Mouse (Mus musculus): ENCODE measurements at regions not wholly inside any gene's neighbourhood (a gene's known extent, or its start where the extent isn't known, plus 50 kb on each side); places are given as distances from the start of the nearest gene placed in this dataset.

- no peaks in the 10 kb centered on the region for H3K36me3 ChIP-seq (ENCODE audit: control insufficient read depth, insufficient read depth)
- H3K27me3 ChIP-seq (ENCODE audit: control insufficient read depth, insufficient read depth, insufficient read length): no peaks in the 10 kb centered on the region
- H3ac ChIP-seq (ENCODE audit: control insufficient read depth, insufficient read length, low read depth): no peak overlapping the region
- no peaks in the 10 kb centered on the region for H3K79me2 ChIP-seq (ENCODE audit: control insufficient read depth, insufficient read depth)
- no peaks in the 10 kb centered on the region for H3K79me3 ChIP-seq (ENCODE audit: low read depth)
- TF ChIP-seq USF1 (IDR thresholded peaks at IDR 0.05; ENCODE audit: low read depth) (no peak), MYOG (IDR thresholded peaks at IDR 0.05; ENCODE audit: control insufficient read depth, extremely low read depth, insufficient read length) (no peak), CEBPB (IDR thresholded peaks at IDR 0.05; ENCODE audit: low read depth) (no peak), FOSL1 (IDR thresholded peaks at IDR 0.05; ENCODE audit: insufficient read depth, low read length, poor library complexity, severe bottlenecking) (no peak), MAX (IDR thresholded peaks at IDR 0.05) (no peak), CTCF (IDR thresholded peaks at IDR 0.05; ENCODE audit: control insufficient read depth, insufficient read depth, insufficient read length) (no peak), MYOD1 (IDR thresholded peaks at IDR 0.05; ENCODE audit: control insufficient read depth, insufficient read length, low read depth) (no peak)
- no peak overlapping the region for H3K4me3 ChIP-seq (ENCODE audit: insufficient read depth, poor library complexity, severe bottlenecking)
Observed at GRCm38 (mm10) chr16:21351289-21351688, 71.6 kb upstream of the Vps8 start.

GRCm38 (mm10) chr16:21353111-21353510, 69.8 kb upstream of the Vps8 start:
- H3K79me3 ChIP-seq (ENCODE audit: low read depth): no peaks in the 10 kb centered on the region
- TF ChIP-seq FOSL1 (IDR thresholded peaks at IDR 0.05; ENCODE audit: insufficient read depth, low read length, poor library complexity, severe bottlenecking) (peak; percentile 80), MYOD1 (IDR thresholded peaks at IDR 0.05; ENCODE audit: control insufficient read depth, insufficient read length, low read depth) (peak; percentile 16), CTCF (IDR thresholded peaks at IDR 0.05; ENCODE audit: control insufficient read depth, insufficient read depth, insufficient read length) (no peak), USF1 (IDR thresholded peaks at IDR 0.05; ENCODE audit: low read depth) (no peak), MAX (IDR thresholded peaks at IDR 0.05) (peak; percentile 62)
- H3K27me3 ChIP-seq (ENCODE audit: control insufficient read depth, insufficient read depth, insufficient read length): no peaks in the 10 kb centered on the region
- no peaks in the 10 kb centered on the region for H3K79me2 ChIP-seq (ENCODE audit: control insufficient read depth, insufficient read depth)
- no peaks in the 10 kb centered on the region for H3K36me3 ChIP-seq (ENCODE audit: control insufficient read depth, insufficient read depth)
- no peak overlapping the region for H3K4me3 ChIP-seq (ENCODE audit: insufficient read depth, poor library complexity, severe bottlenecking)
- no peak overlapping the region for H3ac ChIP-seq (ENCODE audit: control insufficient read depth, insufficient read length, low read depth)

GRCm38 (mm10) chr16:21353545-21353944, 69.4 kb upstream of the Vps8 start:
- Histone ChIP-seq H3K4me3 (ENCODE audit: insufficient read depth, poor library complexity, severe bottlenecking) (no peak overlapping the region), H3K27me3 (ENCODE audit: control insufficient read depth, insufficient read depth, insufficient read length) (no peaks in the 10 kb centered on the region), H3K79me2 (ENCODE audit: control insufficient read depth, insufficient read depth) (no peaks in the 10 kb centered on the region), H3K36me3 (ENCODE audit: control insufficient read depth, insufficient read depth) (no peaks in the 10 kb centered on the region), H3ac (ENCODE audit: control insufficient read depth, insufficient read length, low read depth) (no peak overlapping the region), H3K79me3 (ENCODE audit: low read depth) (no peaks in the 10 kb centered on the region)
- TF ChIP-seq USF1 (IDR thresholded peaks at IDR 0.05; ENCODE audit: low read depth) (no peak), MAX (IDR thresholded peaks at IDR 0.05) (no peak), FOSL1 (IDR thresholded peaks at IDR 0.05; ENCODE audit: insufficient read depth, low read length, poor library complexity, severe bottlenecking) (no peak)

GRCm38 (mm10) chr16:21355638-21356037, 67.3 kb upstream of the Vps8 start:
- TF ChIP-seq USF1 (IDR thresholded peaks at IDR 0.05; ENCODE audit: low read depth) (no peak), MYOD1 (IDR thresholded peaks at IDR 0.05; ENCODE audit: control insufficient read depth, insufficient read length, low read depth) (no peak), MYOG (IDR thresholded peaks at IDR 0.05; ENCODE audit: control insufficient read depth, extremely low read depth, insufficient read length) (no peak), CTCF (IDR thresholded peaks at IDR 0.05; ENCODE audit: control insufficient read depth, insufficient read depth, insufficient read length) (no peak), CEBPB (IDR thresholded peaks at IDR 0.05; ENCODE audit: low read depth) (no peak), MAX (IDR thresholded peaks at IDR 0.05) (no peak), FOSL1 (IDR thresholded peaks at IDR 0.05; ENCODE audit: insufficient read depth, low read length, poor library complexity, severe bottlenecking) (no peak)

GRCm38 (mm10) chr16:21357433-21357832, 65.5 kb upstream of the Vps8 start:
- H3K27me3 ChIP-seq (ENCODE audit: control insufficient read depth, insufficient read depth, insufficient read length): no peaks in the 10 kb centered on the region
- H3K4me3 ChIP-seq (ENCODE audit: insufficient read depth, poor library complexity, severe bottlenecking): no peak overlapping the region
- TF ChIP-seq FOSL1 (IDR thresholded peaks at IDR 0.05; ENCODE audit: insufficient read depth, low read length, poor library complexity, severe bottlenecking): no peak
- no peak for TF ChIP-seq MAX (IDR thresholded peaks at IDR 0.05)
- TF ChIP-seq MYOD1 (IDR thresholded peaks at IDR 0.05; ENCODE audit: control insufficient read depth, insufficient read length, low read depth): no peak
- no peak for TF ChIP-seq MYOG (IDR thresholded peaks at IDR 0.05; ENCODE audit: control insufficient read depth, extremely low read depth, insufficient read length)
- TF ChIP-seq CEBPB (IDR thresholded peaks at IDR 0.05; ENCODE audit: low read depth): no peak
- no peak for TF ChIP-seq CTCF (IDR thresholded peaks at IDR 0.05; ENCODE audit: control insufficient read depth, insufficient read depth, insufficient read length)
- no peak for TF ChIP-seq USF1 (IDR thresholded peaks at IDR 0.05; ENCODE audit: low read depth)
- no peaks in the 10 kb centered on the region for H3K36me3 ChIP-seq (ENCODE audit: control insufficient read depth, insufficient read depth)
- H3K79me3 ChIP-seq (ENCODE audit: low read depth): no peaks in the 10 kb centered on the region
- no peak overlapping the region for H3ac ChIP-seq (ENCODE audit: control insufficient read depth, insufficient read length, low read depth)
- no peaks in the 10 kb centered on the region for H3K79me2 ChIP-seq (ENCODE audit: control insufficient read depth, insufficient read depth)

More at GRCm38 (mm10) chr16:21355638-21356037, 67.3 kb upstream of the Vps8 start:
- Histone ChIP-seq H3K79me2 (ENCODE audit: control insufficient read depth, insufficient read depth) (no peaks in the 10 kb centered on the region), H3K36me3 (ENCODE audit: control insufficient read depth, insufficient read depth) (no peaks in the 10 kb centered on the region), H3ac (ENCODE audit: control insufficient read depth, insufficient read length, low read depth) (no peak overlapping the region), H3K27me3 (ENCODE audit: control insufficient read depth, insufficient read depth, insufficient read length) (no peaks in the 10 kb centered on the region), H3K79me3 (ENCODE audit: low read depth) (no peaks in the 10 kb centered on the region), H3K4me3 (ENCODE audit: insufficient read depth, poor library complexity, severe bottlenecking) (no peak overlapping the region)

GRCm38 (mm10) chr16:21358313-21358920, 64.5 kb upstream of the Vps8 start:
- TF ChIP-seq CEBPB (IDR thresholded peaks at IDR 0.05; ENCODE audit: low read depth) (no peak), FOSL1 (IDR thresholded peaks at IDR 0.05; ENCODE audit: insufficient read depth, low read length, poor library complexity, severe bottlenecking) (no peak), MYOG (IDR thresholded peaks at IDR 0.05; ENCODE audit: control insufficient read depth, extremely low read depth, insufficient read length) (no peak), MYOD1 (IDR thresholded peaks at IDR 0.05; ENCODE audit: control insufficient read depth, insufficient read length, low read depth) (no peak), CTCF (IDR thresholded peaks at IDR 0.05; ENCODE audit: control insufficient read depth, insufficient read depth, insufficient read length) (no peak), USF1 (IDR thresholded peaks at IDR 0.05; ENCODE audit: low read depth) (no peak), MAX (IDR thresholded peaks at IDR 0.05) (no peak)
- peak overlapping the region; percentile 10 for H3ac ChIP-seq (ENCODE audit: control insufficient read depth, insufficient read length, low read depth)
- no peaks in the 10 kb centered on the region for H3K36me3 ChIP-seq (ENCODE audit: control insufficient read depth, insufficient read depth)
- H3K27me3 ChIP-seq (ENCODE audit: control insufficient read depth, insufficient read depth, insufficient read length): no peaks in the 10 kb centered on the region
- H3K79me2 ChIP-seq (ENCODE audit: control insufficient read depth, insufficient read depth): no peaks in the 10 kb centered on the region
- H3K4me3 ChIP-seq (ENCODE audit: insufficient read depth, poor library complexity, severe bottlenecking): no peak overlapping the region
- no peaks in the 10 kb centered on the region for H3K79me3 ChIP-seq (ENCODE audit: low read depth)

All from C2C12 (cell line).